Mouse (Mus musculus): ENCODE results near the gene Gde1. TPM values are rescaled to one million over a fixed set of nuclear protein-coding genes. Genes with fewer than 3 reads are reported as not detected.

Gene Gde1
- polyA plus RNA-seq, 1 experiment from 2014 or later, result 118 TPM

- Histone ChIP-seq H3K4me2 (replicated peaks; ENCODE audit: low read depth, low read length) (no peak overlapping the region), H3K27me3 (ENCODE audit: control insufficient read depth, insufficient read depth, low read length) (no peaks in the 10 kb centered on the region), H3K36me3 (ENCODE audit: control insufficient read depth, insufficient read depth, low read length) (no peaks in the 10 kb centered on the region), H3K4me3 (ENCODE audit: low read depth, low read length) (no peak overlapping the region), H3K9ac (ENCODE audit: low read depth, low read length) (no peak overlapping the region), H3K9me3 (ENCODE audit: control insufficient read depth, low read length) (no peaks in the 10 kb centered on the region), H3K27ac (ENCODE audit: low read depth, low read length) (no peak overlapping the region), H3K4me1 (replicated peaks; ENCODE audit: control insufficient read depth, insufficient read depth, low read length) (no peaks in the 10 kb centered on the region)
- DNase-seq (ENCODE audit: low spot score), result no peak
- ATAC-seq (ENCODE audit: low FRiP score), result no peak
- 73% methylated on average over 1 of the region's 1 CpGs for WGBS
These were observed 33.2 kb upstream of the Gde1 start for GRCm38 (mm10) chr7:118738730-118739129.

- no peak overlapping the region for H3K9ac ChIP-seq (ENCODE audit: low read depth, low read length)
- DNase-seq (ENCODE audit: low spot score) (no peak), ATAC-seq (ENCODE audit: low FRiP score) (no peak)
- no peak overlapping the region for H3K4me2 ChIP-seq (replicated peaks; ENCODE audit: low read depth, low read length)
- no peaks in the 10 kb centered on the region for H3K27me3 ChIP-seq (ENCODE audit: control insufficient read depth, insufficient read depth, low read length)
- H3K4me3 ChIP-seq (ENCODE audit: low read depth, low read length), result no peak overlapping the region
- no peak overlapping the region for H3K27ac ChIP-seq (ENCODE audit: low read depth, low read length)
- WGBS, result 93% methylated on average over 13 of the region's 13 CpGs
- no peaks in the 10 kb centered on the region for H3K9me3 ChIP-seq (ENCODE audit: control insufficient read depth, low read length)
- no peaks in the 10 kb centered on the region for H3K4me1 ChIP-seq (replicated peaks; ENCODE audit: control insufficient read depth, insufficient read depth, low read length)
- 0 out of 2 replicates have a peak, but pooled peaks cover 10% of the 10 kb centered on the region for H3K36me3 ChIP-seq (ENCODE audit: control insufficient read depth, insufficient read depth, low read length)
These were observed 27.6 kb upstream of the Gde1 start for GRCm38 (mm10) chr7:118733225-118733624.

DNA sequence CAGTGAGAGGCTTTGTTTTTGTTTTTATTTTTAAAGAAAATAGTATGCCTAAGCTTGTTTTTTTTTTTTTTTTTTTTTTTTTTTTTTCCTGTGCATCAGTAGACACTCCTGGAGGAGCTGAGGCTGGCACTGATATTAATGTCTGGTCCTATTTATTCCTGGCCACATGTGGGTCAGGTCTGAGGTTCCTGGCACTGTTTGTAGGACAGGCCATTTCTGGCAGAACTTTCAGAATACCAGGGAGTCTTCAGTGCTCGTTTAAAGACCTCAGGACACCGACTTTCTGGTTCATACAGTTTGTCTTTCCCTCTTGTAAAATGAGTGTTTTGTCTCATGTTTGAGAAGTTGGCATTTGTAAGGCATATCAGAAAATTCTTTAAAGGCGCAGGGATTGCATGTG is 26.2 kb upstream of the Gde1 start:
- ATAC-seq (ENCODE audit: low FRiP score), result no peak
- no peak overlapping the region for H3K4me2 ChIP-seq (replicated peaks; ENCODE audit: low read depth, low read length)
- no peak overlapping the region for H3K4me3 ChIP-seq (ENCODE audit: low read depth, low read length)
- 0 out of 2 replicates have a peak, but pooled peaks cover 10% of the 10 kb centered on the region for H3K36me3 ChIP-seq (ENCODE audit: control insufficient read depth, insufficient read depth, low read length)
- no peak overlapping the region for H3K9ac ChIP-seq (ENCODE audit: low read depth, low read length)
- H3K27ac ChIP-seq (ENCODE audit: low read depth, low read length), result no peak overlapping the region
- H3K27me3 ChIP-seq (ENCODE audit: control insufficient read depth, insufficient read depth, low read length), result no peaks in the 10 kb centered on the region
- DNase-seq (ENCODE audit: low spot score), result no peak
- H3K4me1 ChIP-seq (replicated peaks; ENCODE audit: control insufficient read depth, insufficient read depth, low read length), result no peaks in the 10 kb centered on the region
- no peaks in the 10 kb centered on the region for H3K9me3 ChIP-seq (ENCODE audit: control insufficient read depth, low read length)
- 96% methylated on average over 3 of the region's 3 CpGs for WGBS

GRCm38 (mm10) chr7:118728846-118729587 is 23.4 kb upstream of the Gde1 start:
- H3K9me3 ChIP-seq (ENCODE audit: control insufficient read depth, low read length), result no peaks in the 10 kb centered on the region
- DNase-seq (ENCODE audit: low spot score) (no peak), ATAC-seq (ENCODE audit: low FRiP score) (no peak)
- H3K9ac ChIP-seq (ENCODE audit: low read depth, low read length), result no peak overlapping the region
- WGBS, result 88% methylated on average over 13 of the region's 13 CpGs
- H3K36me3 ChIP-seq (ENCODE audit: control insufficient read depth, insufficient read depth, low read length), result peaks cover 13% of the 10 kb centered on the region; the same call in 1 of the 2 replicates
- H3K4me2 ChIP-seq (replicated peaks; ENCODE audit: low read depth, low read length), result no peak overlapping the region
- H3K27me3 ChIP-seq (ENCODE audit: control insufficient read depth, insufficient read depth, low read length), result no peaks in the 10 kb centered on the region
- H3K4me1 ChIP-seq (replicated peaks; ENCODE audit: control insufficient read depth, insufficient read depth, low read length), result no peaks in the 10 kb centered on the region
- no peak overlapping the region for H3K27ac ChIP-seq (ENCODE audit: low read depth, low read length)
- no peak overlapping the region for H3K4me3 ChIP-seq (ENCODE audit: low read depth, low read length)

DNA sequence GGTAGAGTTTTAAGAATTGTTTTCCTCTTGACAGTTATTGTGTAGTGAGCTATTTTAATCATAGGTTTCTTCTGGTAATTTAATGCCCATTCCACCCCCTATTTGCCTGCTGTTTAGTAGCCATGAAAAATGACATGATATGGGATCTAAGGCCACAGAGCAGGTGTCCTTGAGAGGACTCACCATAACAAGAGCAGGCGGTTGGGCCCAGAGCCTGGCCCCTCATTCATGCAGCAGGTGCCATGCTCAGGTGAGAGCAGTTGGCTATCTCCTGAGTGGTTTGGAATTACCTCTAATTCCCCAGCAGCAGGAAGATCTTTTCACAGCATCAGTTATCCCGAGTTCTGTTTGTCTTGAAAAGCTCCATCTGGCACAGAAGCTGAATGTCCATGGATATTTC is 19.9 kb upstream of the Gde1 start:
- H3K36me3 ChIP-seq (ENCODE audit: control insufficient read depth, insufficient read depth, low read length), result peaks cover 14% of the 10 kb centered on the region
- H3K4me1 ChIP-seq (replicated peaks; ENCODE audit: control insufficient read depth, insufficient read depth, low read length), result no peaks in the 10 kb centered on the region
- no peaks in the 10 kb centered on the region for H3K9me3 ChIP-seq (ENCODE audit: control insufficient read depth, low read length)
- no peak overlapping the region for H3K9ac ChIP-seq (ENCODE audit: low read depth, low read length)
- no peaks in the 10 kb centered on the region for H3K27me3 ChIP-seq (ENCODE audit: control insufficient read depth, insufficient read depth, low read length)
- no peak for DNase-seq (ENCODE audit: low spot score)
- 90% methylated on average over 2 of the region's 2 CpGs for WGBS
- H3K27ac ChIP-seq (ENCODE audit: low read depth, low read length), result no peak overlapping the region
- H3K4me2 ChIP-seq (replicated peaks; ENCODE audit: low read depth, low read length), result no peak overlapping the region
- no peak overlapping the region for H3K4me3 ChIP-seq (ENCODE audit: low read depth, low read length)
- no peak for ATAC-seq (ENCODE audit: low FRiP score)

GRCm38 (mm10) chr7:118723927-118724326 is 18.3 kb upstream of the Gde1 start:
- no peak for DNase-seq (ENCODE audit: low spot score)
- ATAC-seq (ENCODE audit: low FRiP score), result no peak
- H3K9me3 ChIP-seq (ENCODE audit: control insufficient read depth, low read length), result no peaks in the 10 kb centered on the region
- no peak overlapping the region for H3K4me3 ChIP-seq (ENCODE audit: low read depth, low read length)
- 94% methylated on average over 9 of the region's 9 CpGs for WGBS
- no peaks in the 10 kb centered on the region for H3K27me3 ChIP-seq (ENCODE audit: control insufficient read depth, insufficient read depth, low read length)
- H3K4me1 ChIP-seq (replicated peaks; ENCODE audit: control insufficient read depth, insufficient read depth, low read length), result no peaks in the 10 kb centered on the region
- H3K4me2 ChIP-seq (replicated peaks; ENCODE audit: low read depth, low read length), result no peak overlapping the region
- H3K27ac ChIP-seq (ENCODE audit: low read depth, low read length), result no peak overlapping the region
- H3K36me3 ChIP-seq (ENCODE audit: control insufficient read depth, insufficient read depth, low read length), result peaks cover 11% of the 10 kb centered on the region
- H3K9ac ChIP-seq (ENCODE audit: low read depth, low read length), result no peak overlapping the region

DNA sequence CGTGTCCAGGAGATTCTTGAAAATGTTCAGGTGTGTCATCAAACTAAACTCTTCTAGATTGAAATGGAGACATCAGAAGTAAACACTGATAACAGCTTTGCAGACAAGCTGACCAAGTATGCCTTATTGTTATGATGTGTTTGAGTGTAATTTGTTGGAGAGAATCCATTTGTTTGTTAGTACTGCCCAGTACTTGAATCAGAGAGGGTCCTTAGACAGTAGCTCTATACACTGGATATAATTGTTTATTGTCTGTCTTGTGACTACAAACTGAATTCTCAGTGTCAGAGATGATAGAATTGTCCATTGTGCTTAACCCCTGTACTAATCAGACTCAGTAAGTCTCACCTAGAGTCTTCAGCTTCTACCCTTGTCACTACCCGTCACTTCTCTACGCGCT is 12.5 kb upstream of the Gde1 start:
- Histone ChIP-seq H3K4me1 (replicated peaks; ENCODE audit: control insufficient read depth, insufficient read depth, low read length) (no peaks in the 10 kb centered on the region), H3K36me3 (ENCODE audit: control insufficient read depth, insufficient read depth, low read length) (peaks cover 6% of the 10 kb centered on the region), H3K27me3 (ENCODE audit: control insufficient read depth, insufficient read depth, low read length) (no peaks in the 10 kb centered on the region), H3K4me2 (replicated peaks; ENCODE audit: low read depth, low read length) (no peak overlapping the region), H3K4me3 (ENCODE audit: low read depth, low read length) (no peak overlapping the region), H3K9me3 (ENCODE audit: control insufficient read depth, low read length) (no peaks in the 10 kb centered on the region), H3K27ac (ENCODE audit: low read depth, low read length) (no peak overlapping the region), H3K9ac (ENCODE audit: low read depth, low read length) (no peak overlapping the region)
- 96% methylated on average over 4 of the region's 4 CpGs for WGBS
- DNase-seq (ENCODE audit: low spot score) (no peak), ATAC-seq (ENCODE audit: low FRiP score) (no peak)

GRCm38 (mm10) chr7:118714873-118715272 is 9.3 kb upstream of the Gde1 start:
- Histone ChIP-seq H3K4me3 (ENCODE audit: low read depth, low read length) (no peak overlapping the region), H3K36me3 (ENCODE audit: control insufficient read depth, insufficient read depth, low read length) (no peaks in the 10 kb centered on the region), H3K9ac (ENCODE audit: low read depth, low read length) (no peak overlapping the region), H3K27me3 (ENCODE audit: control insufficient read depth, insufficient read depth, low read length) (no peaks in the 10 kb centered on the region), H3K4me1 (replicated peaks; ENCODE audit: control insufficient read depth, insufficient read depth, low read length) (no peaks in the 10 kb centered on the region), H3K9me3 (ENCODE audit: control insufficient read depth, low read length) (no peaks in the 10 kb centered on the region), H3K4me2 (replicated peaks; ENCODE audit: low read depth, low read length) (no peak overlapping the region), H3K27ac (ENCODE audit: low read depth, low read length) (no peak overlapping the region)
- no peak for DNase-seq (ENCODE audit: low spot score)
- ATAC-seq (ENCODE audit: low FRiP score), result no peak
- 88% methylated on average over 1 of the region's 1 CpGs for WGBS
